Mouse (Mus musculus): Measurements from ENCODE around the gene Drosha.

- TF ChIP-seq GATA1 (IDR thresholded peaks at IDR 0.05; ENCODE audit: borderline replicate concordance, low read length) (no peak), FLI1 (IDR thresholded peaks at IDR 0.05; ENCODE audit: low read length) (no peak)
Measured at GRCm38 (mm10) chr15:12825408-12825807, 793 bp downstream of the Drosha start.
